14 mouse cellular contexts compared by ENCODE assay signal in the genomic region with DNA sequence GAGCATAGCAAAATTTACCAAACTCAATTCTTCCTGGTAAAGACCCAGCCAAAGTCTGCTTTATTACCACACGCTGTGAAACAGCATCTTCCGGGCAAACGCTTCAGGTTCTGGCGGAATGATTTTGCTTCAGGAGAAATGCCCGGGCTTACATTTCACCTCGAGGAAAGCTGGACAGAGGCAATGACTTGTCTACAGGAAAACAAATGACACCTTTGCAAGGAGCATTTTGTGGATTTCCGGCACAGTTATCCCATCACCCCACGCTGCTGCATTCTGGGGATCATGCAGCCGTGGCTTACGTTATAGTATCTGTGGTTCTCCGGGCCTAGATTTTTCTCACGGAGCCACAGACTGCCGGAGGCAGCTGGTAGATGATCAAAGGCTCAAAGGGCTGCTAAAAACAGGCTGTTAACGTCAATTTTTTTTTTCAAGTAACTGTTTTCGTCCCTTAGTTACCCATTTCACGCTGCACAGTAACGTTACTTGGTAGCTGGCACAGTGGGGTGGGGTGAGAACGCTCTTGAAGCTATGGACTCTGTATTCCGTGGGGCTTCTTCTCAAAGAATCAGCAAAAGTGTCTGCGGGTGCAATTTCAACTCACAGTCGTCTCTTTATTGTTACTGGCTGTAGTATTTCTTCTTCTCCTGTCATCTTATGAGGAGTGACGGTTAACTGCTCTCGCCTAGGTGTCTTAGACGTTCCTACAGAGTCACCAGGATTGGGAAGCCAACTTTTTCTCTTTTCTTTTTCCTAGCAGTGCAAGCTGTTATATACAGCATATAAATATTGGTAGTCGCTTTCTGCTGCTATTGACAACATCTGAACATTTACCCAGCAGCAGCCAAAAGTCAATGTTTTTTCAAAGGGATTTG.
DNase-seq lines count a peak whose midpoint lies in the region; ATAC-seq and TF ChIP-seq lines count a peak whose summit lies in the region.
"Had no signal": no experiment of that assay in that cellular context is flagged by ENCODE, and none has a peak within 500 bp of the region (broad histone marks: within the 10 kb centered on the region; RNA-seq: fewer than 3 reads in every experiment).

No protein-coding gene starts in this region.

- peak; percentile 52 to 56 for DNase-seq in cerebellum, postnatal 10 days
- DNase-seq in cerebellum, adult 18-20 months = no peak
- peak; percentile 22 for DNase-seq in hindbrain, postnatal 0 days (ENCODE audit: low spot score)
- no peak for DNase-seq in hindbrain, embryonic 14.5 days (ENCODE audit: low spot score)
- peak; percentile 8 for DNase-seq in lung, postnatal 10 days
- no peak for DNase-seq in lung, postnatal 14 days
- DNase-seq in liver = no peak
- DNase-seq: heart, adult 18-20 months; heart, postnatal 4 days; kidney, postnatal 25 days had no signal

- no peak for TF ChIP-seq CTCF in hindbrain, postnatal 0 days (IDR thresholded peaks at IDR 0.05; ENCODE audit: low read depth)

- 0 out of 2 replicates have a peak, but pooled peaks have one; percentile 38 for ATAC-seq in hindbrain, postnatal 0 days
- no peak for ATAC-seq in hindbrain, embryonic 14.5 days (ENCODE audit: low FRiP score)
- no peak for ATAC-seq in neural tube, embryonic 13.5 days (ENCODE audit: low read depth)

- no peak overlapping the region for H3K9ac ChIP-seq in hindbrain, postnatal 0 days (replicated peaks; ENCODE audit: low read length)
- H3K9ac ChIP-seq in hindbrain, embryonic 14.5 days = no peak overlapping the region
- H3K9ac ChIP-seq in neural tube, embryonic 13.5 days = no peak overlapping the region
- H3K9ac ChIP-seq: midbrain, embryonic 12.5 days had no signal

- H3K4me2 ChIP-seq in hindbrain, postnatal 0 days (ENCODE audit: low read depth, low read length) = peak overlapping the region; percentile 24
- no peak overlapping the region for H3K4me2 ChIP-seq in hindbrain, embryonic 14.5 days (replicated peaks)
- H3K4me2 ChIP-seq in neural tube, embryonic 13.5 days = peak overlapping the region; percentile 30
- H3K4me2 ChIP-seq: liver, embryonic 11.5 days; midbrain, embryonic 12.5 days had no signal

- no peaks in the 10 kb centered on the region for H3K9me3 ChIP-seq in hindbrain, postnatal 0 days (ENCODE audit: low read length)
- H3K9me3 ChIP-seq in hindbrain, embryonic 14.5 days (ENCODE audit: control insufficient read depth, low read length) = no peaks in the 10 kb centered on the region
- no peaks in the 10 kb centered on the region for H3K9me3 ChIP-seq in neural tube, embryonic 13.5 days
- H3K9me3 ChIP-seq: G1E; midbrain, embryonic 12.5 days had no signal

- peak overlapping the region; percentile 26; the same call in 1 of the 2 replicates for H3K27ac ChIP-seq in hindbrain, postnatal 0 days
- no peak overlapping the region for H3K27ac ChIP-seq in hindbrain, embryonic 14.5 days
- no peak overlapping the region for H3K27ac ChIP-seq in neural tube, embryonic 13.5 days (replicated peaks)
- H3K27ac ChIP-seq: midbrain, embryonic 12.5 days had no signal

- H3K27me3 ChIP-seq in hindbrain, postnatal 0 days (ENCODE audit: insufficient read depth, low read length) = no peaks in the 10 kb centered on the region
- no peaks in the 10 kb centered on the region for H3K27me3 ChIP-seq in hindbrain, embryonic 14.5 days (ENCODE audit: control insufficient read depth, insufficient read depth, low read length)
- H3K27me3 ChIP-seq in neural tube, embryonic 13.5 days = no peaks in the 10 kb centered on the region
- H3K27me3 ChIP-seq: midbrain, embryonic 12.5 days had no signal

- 41% methylated on average over 25 of the region's 25 CpGs for WGBS in hindbrain, postnatal 0 days
- WGBS in hindbrain, embryonic 14.5 days = 66% methylated on average over 25 of the region's 25 CpGs
- 51% methylated on average over 25 of the region's 25 CpGs for WGBS in neural tube, embryonic 13.5 days

- H3K4me3 ChIP-seq in hindbrain, postnatal 0 days (ENCODE audit: low read length) = no peak overlapping the region
- H3K4me3 ChIP-seq in hindbrain, embryonic 14.5 days (replicated peaks; ENCODE audit: low read length) = no peak overlapping the region
- H3K4me3 ChIP-seq in neural tube, embryonic 13.5 days = no peak overlapping the region
- H3K4me3 ChIP-seq: midbrain, embryonic 12.5 days had no signal

- no peaks in the 10 kb centered on the region for H3K4me1 ChIP-seq in hindbrain, postnatal 0 days (ENCODE audit: insufficient read depth, low read length)
- no peaks in the 10 kb centered on the region for H3K4me1 ChIP-seq in hindbrain, embryonic 14.5 days (replicated peaks; ENCODE audit: control insufficient read depth, insufficient read depth, low read length)
- H3K4me1 ChIP-seq in neural tube, embryonic 13.5 days (replicated peaks) = peaks cover 9% of the 10 kb centered on the region; the same call in 1 of the 2 replicates
- H3K4me1 ChIP-seq: midbrain, embryonic 12.5 days had no signal

- H3K36me3 ChIP-seq in hindbrain, postnatal 0 days (ENCODE audit: insufficient read depth, low read length) = no peaks in the 10 kb centered on the region
- H3K36me3 ChIP-seq in hindbrain, embryonic 14.5 days (replicated peaks; ENCODE audit: control insufficient read depth, insufficient read depth) = no peaks in the 10 kb centered on the region
- no peaks in the 10 kb centered on the region for H3K36me3 ChIP-seq in neural tube, embryonic 13.5 days
- H3K36me3 ChIP-seq: G1E; midbrain, embryonic 12.5 days had no signal

Comparison
In these comparisons a context has a peak if more than half of its experiments do, and no peak if none do; other contexts are left out.
1. DNase-seq: peak in cerebellum, postnatal 10 days (2 of 2), hindbrain, postnatal 0 days (single experiment) and lung, postnatal 10 days (single experiment); none in cerebellum, adult 18-20 months (0 of 2), hindbrain, embryonic 14.5 days (single experiment), lung, postnatal 14 days (single experiment) and liver (single experiment).